ENCODE assay signal across 16 mouse cellular contexts in genomic region chr5:116809799-116810198, GRCm38 (mm10).
A peak's percentile ranks its signal among the peaks of the same experiment; 100 is the strongest.
DNase-seq lines count a peak whose midpoint lies in the region; ATAC-seq lines count a peak whose summit lies in the region.
"Had no signal": no experiment of that assay in that cellular context is flagged by ENCODE, and none has a peak within 500 bp of the region (broad histone marks: within the 10 kb centered on the region; RNA-seq: fewer than 3 reads in every experiment).

No protein-coding gene starts in this region.

- H3K36me3 ChIP-seq in hindbrain, embryonic 10.5 days: no peaks in the 10 kb centered on the region
- no peaks in the 10 kb centered on the region for H3K36me3 ChIP-seq in midbrain, embryonic 11.5 days (ENCODE audit: control insufficient read depth, insufficient read depth, low read length)
- no peaks in the 10 kb centered on the region for H3K36me3 ChIP-seq in neural tube, embryonic 14.5 days (ENCODE audit: control insufficient read depth, insufficient read depth, low read length)
- H3K36me3 ChIP-seq: intestine, embryonic 15.5 days; limb, embryonic 15.5 days; stomach, embryonic 15.5 days had no signal

- H3K9ac ChIP-seq in midbrain, embryonic 11.5 days (ENCODE audit: low read length): peak overlapping the region; percentile 24
- H3K9ac ChIP-seq in neural tube, embryonic 14.5 days (replicated peaks; ENCODE audit: low read depth, low read length): 0 out of 2 replicates have a peak overlapping the region, but pooled peaks have one; percentile 16
- H3K9ac ChIP-seq: intestine, embryonic 15.5 days; limb, embryonic 15.5 days; liver, postnatal 0 days; stomach, embryonic 15.5 days had no signal

- H3K4me3 ChIP-seq in hindbrain, embryonic 10.5 days: peak overlapping the region; percentile 38
- H3K4me3 ChIP-seq in midbrain, embryonic 11.5 days (ENCODE audit: low read depth, low read length): 0 out of 2 replicates have a peak overlapping the region, but pooled peaks have one; percentile 6
- H3K4me3 ChIP-seq in neural tube, embryonic 14.5 days (ENCODE audit: low read depth, low read length): no peak overlapping the region
- H3K4me3 ChIP-seq: intestine, embryonic 15.5 days; limb, embryonic 15.5 days; stomach, embryonic 15.5 days had no signal

- 0 out of 2 replicates have a peak, but pooled peaks cover 3% of the 10 kb centered on the region for H3K27me3 ChIP-seq in hindbrain, embryonic 10.5 days (ENCODE audit: insufficient read depth, poor library complexity, severe bottlenecking)
- H3K27me3 ChIP-seq in midbrain, embryonic 11.5 days (ENCODE audit: control insufficient read depth, insufficient read depth, low read length): no peaks in the 10 kb centered on the region
- H3K27me3 ChIP-seq in neural tube, embryonic 14.5 days (ENCODE audit: control insufficient read depth, insufficient read depth, low read length): no peaks in the 10 kb centered on the region
- H3K27me3 ChIP-seq: intestine, embryonic 15.5 days; limb, embryonic 15.5 days; stomach, embryonic 15.5 days had no signal

- H3K4me1 ChIP-seq in hindbrain, embryonic 10.5 days (replicated peaks): peaks cover 16% of the 10 kb centered on the region
- H3K4me1 ChIP-seq in midbrain, embryonic 11.5 days (ENCODE audit: control insufficient read depth, insufficient read depth, low read length): peaks cover 12% of the 10 kb centered on the region
- peaks cover 12% of the 10 kb centered on the region for H3K4me1 ChIP-seq in neural tube, embryonic 14.5 days (ENCODE audit: control insufficient read depth, insufficient read depth, low read length)
- H3K4me1 ChIP-seq: intestine, embryonic 15.5 days; limb, embryonic 15.5 days; stomach, embryonic 15.5 days had no signal

- peak overlapping the region; percentile 33 for H3K4me2 ChIP-seq in midbrain, embryonic 11.5 days
- peak overlapping the region; percentile 12; the same call in 1 of the 2 replicates for H3K4me2 ChIP-seq in neural tube, embryonic 14.5 days (ENCODE audit: low read depth, low read length)
- H3K4me2 ChIP-seq: intestine, embryonic 15.5 days; limb, embryonic 15.5 days; stomach, embryonic 15.5 days had no signal

- peak; percentile 19 for DNase-seq in embryo, embryonic 11 days
- DNase-seq in embryo, embryonic 9.5 days (ENCODE audit: extremely low spot score): no peak
- DNase-seq in hindbrain, embryonic 10.5 days (ENCODE audit: low spot score): no peak
- DNase-seq in midbrain, embryonic 11.5 days (ENCODE audit: low spot score, missing footprints): no peak
- no peak for DNase-seq in kidney, adult 8-10 months
- no peak for DNase-seq in urinary bladder, adult 2 months (ENCODE audit: low spot score)
- DNase-seq in cerebellum, adult 9-10 months: no peak
- DNase-seq: cerebellum, adult 11-12 months; heart, postnatal 10 days; kidney, postnatal 25 days; liver, postnatal 0 days; thymus, postnatal 25 days had no signal

- WGBS in hindbrain, embryonic 10.5 days: 34% methylated on average over 2 of the region's 2 CpGs
- 28% methylated on average over 2 of the region's 2 CpGs for WGBS in midbrain, embryonic 11.5 days
- WGBS in neural tube, embryonic 14.5 days: 17% methylated on average over 2 of the region's 2 CpGs

- H3K9me3 ChIP-seq in hindbrain, embryonic 10.5 days: no peaks in the 10 kb centered on the region
- no peaks in the 10 kb centered on the region for H3K9me3 ChIP-seq in midbrain, embryonic 11.5 days (ENCODE audit: control insufficient read depth, low read length)
- no peaks in the 10 kb centered on the region for H3K9me3 ChIP-seq in neural tube, embryonic 14.5 days (ENCODE audit: control insufficient read depth, low read length)
- H3K9me3 ChIP-seq: intestine, embryonic 15.5 days; limb, embryonic 15.5 days; stomach, embryonic 15.5 days had no signal

- H3K27ac ChIP-seq in hindbrain, embryonic 10.5 days: peak overlapping the region; percentile 85
- peak overlapping the region; percentile 59 for H3K27ac ChIP-seq in midbrain, embryonic 11.5 days (ENCODE audit: low read depth, low read length)
- peak overlapping the region; percentile 78 for H3K27ac ChIP-seq in neural tube, embryonic 14.5 days (ENCODE audit: low read depth, low read length)
- H3K27ac ChIP-seq: intestine, embryonic 15.5 days; limb, embryonic 15.5 days; stomach, embryonic 15.5 days had no signal

- peak; percentile 60 for ATAC-seq in midbrain, embryonic 11.5 days (ENCODE audit: low FRiP score)
- peak; percentile 61 for ATAC-seq in neural tube, embryonic 14.5 days (ENCODE audit: low read depth)
- ATAC-seq: intestine, embryonic 15.5 days; liver, postnatal 0 days had no signal
